Mouse (Mus musculus) MEL (cell line): ENCODE measurements around the gene Il10ra. TPM values are rescaled to one million over a fixed set of nuclear protein-coding genes. Genes with fewer than 3 reads are reported as not detected.

Source experiments
- DNase-seq: peaks from one replicate; pipeline ENCODE4 v3.0.0; 2011; ENCODE audit warnings: low read depth, low spot score
- H3K27ac ChIP-seq: 2 replicates; pipeline ENCODE4 v1.5.1; 2012; ENCODE audit warnings: low read depth, mild to moderate bottlenecking, control low read depth, low read length, moderate library complexity; ENCODE audit not compliant: control insufficient read depth
- H3K27me3 ChIP-seq, 2 experiments: fragments of 150-350 bp in 1 of 2; sonication (generic) in 1 of 2; 2 replicates each; pipeline ENCODE4 v1.6.1; 2012; ENCODE audit warnings: low read length in 2 of 2, mild to moderate bottlenecking in 2 of 2, improper control_type of control experiment in 1 of 2, moderate library complexity in 1 of 2; ENCODE audit not compliant: insufficient read depth in 2 of 2, control insufficient read depth in 1 of 2
- H3K36me3 ChIP-seq, 2 experiments: 2 replicates each; pipeline ENCODE4 v1.6.1; 2012 to 2014; ENCODE audit warnings: low read length in 2 of 2, improper control_type of control experiment in 1 of 2, inconsistent platforms in 1 of 2, mild to moderate bottlenecking in 1 of 2; ENCODE audit not compliant: insufficient read depth in 2 of 2, control insufficient read depth in 1 of 2
- H3K4me1 ChIP-seq, 2 experiments: fragments of 150-350 bp in 1 of 2; sonication (generic) in 1 of 2; 2 replicates each; pipeline ENCODE4 v1.6.1; 2012; ENCODE audit warnings: low read length in 2 of 2, improper control_type of control experiment in 1 of 2, mild to moderate bottlenecking in 1 of 2; ENCODE audit not compliant: insufficient read depth in 2 of 2, control insufficient read depth in 1 of 2
- H3K4me3 ChIP-seq, 2 experiments: fragments of 150-350 bp in 1 of 2; sonication (generic) in 1 of 2; 2 replicates each; pipeline ENCODE4 v1.5.1; 2012; ENCODE audit warnings: low read depth in 2 of 2, low read length in 2 of 2, mild to moderate bottlenecking in 2 of 2, moderate library complexity in 2 of 2, control low read depth in 1 of 2, improper control_type of control experiment in 1 of 2; ENCODE audit not compliant: control insufficient read depth in 1 of 2, insufficient read depth in 1 of 2
- H3K79me2 ChIP-seq: 2 replicates; pipeline ENCODE4 v1.6.1; 2012; ENCODE audit warnings: mild to moderate bottlenecking, low read length, moderate library complexity; ENCODE audit not compliant: control insufficient read depth, poor library complexity, insufficient read depth
- H3K9ac ChIP-seq: 2 replicates; pipeline ENCODE4 v1.6.1; 2012; ENCODE audit warnings: low read depth, mild to moderate bottlenecking, control low read depth, low read length, moderate library complexity; ENCODE audit not compliant: control insufficient read depth, poor library complexity, severe bottlenecking
- H3K9me3 ChIP-seq: fragments of 150-350 bp; sonication (generic); replicated peaks from 2 replicates; pipeline ENCODE4 v1.6.1; 2012; ENCODE audit warnings: mild to moderate bottlenecking, low read length, improper control_type of control experiment, moderate library complexity; ENCODE audit not compliant: insufficient read depth
- BHLHE40 ChIP-seq: IDR thresholded peaks from 2 replicates; pipeline ENCODE4 v1.6.1; 2012; ENCODE audit warnings: low read depth, mild to moderate bottlenecking, inconsistent platforms, low read length, improper control_type of control experiment, borderline replicate concordance
- CHD1 ChIP-seq: IDR thresholded peaks from 2 replicates; pipeline ENCODE4 v1.6.1; 2012; ENCODE audit warnings: low read depth, mild to moderate bottlenecking, inconsistent platforms, low read length, improper control_type of control experiment
- CHD2 ChIP-seq: IDR thresholded peaks from 2 replicates; pipeline ENCODE4 v1.6.1; 2011; ENCODE audit warnings: low read length, improper control_type of control experiment
- CTCF ChIP-seq, 3 experiments: IDR thresholded peaks in 2 of 3; conservative IDR thresholded peaks in 1 of 3; 2 replicates each; pipeline ENCODE4 v1.5.1; 2011 to 2012; ENCODE audit warnings: low read length in 3 of 3, low read depth in 2 of 3, mild to moderate bottlenecking in 2 of 3, improper control_type of control experiment in 1 of 3, inconsistent platforms in 1 of 3, mixed read lengths in 1 of 3, moderate library complexity in 1 of 3; ENCODE audit not compliant: control insufficient read depth in 1 of 3, insufficient read depth in 1 of 3, poor library complexity in 1 of 3, severe bottlenecking in 1 of 3
- E2F4 ChIP-seq: IDR thresholded peaks from 2 replicates; pipeline ENCODE4 v1.6.1; 2011; ENCODE audit warnings: low read depth, low read length, improper control_type of control experiment, borderline replicate concordance
- ELF1 ChIP-seq: IDR thresholded peaks from 2 replicates; pipeline ENCODE4 v1.6.1; 2014; ENCODE audit warnings: low read depth, mild to moderate bottlenecking, inconsistent platforms, low read length, improper control_type of control experiment, moderate library complexity
- EP300 ChIP-seq, 2 experiments: IDR thresholded peaks; 2 replicates each; pipeline ENCODE4 v1.6.1; 2011; ENCODE audit warnings: improper control_type of control experiment in 2 of 2, low read length in 2 of 2, low read depth in 1 of 2, mild to moderate bottlenecking in 1 of 2
- ETS1 ChIP-seq: IDR thresholded peaks from 2 replicates; pipeline ENCODE4 v1.6.1; 2012; ENCODE audit warnings: low read depth, mild to moderate bottlenecking, inconsistent platforms, low read length, improper control_type of control experiment, moderate library complexity
- GATA1 ChIP-seq: IDR thresholded peaks from 2 replicates; pipeline ENCODE4 v1.6.1; 2011; ENCODE audit warnings: low read depth, low read length, improper control_type of control experiment
- HCFC1 ChIP-seq: IDR thresholded peaks from 2 replicates; pipeline ENCODE4 v1.6.1; 2012; ENCODE audit warnings: low read depth, mild to moderate bottlenecking, inconsistent platforms, low read length, improper control_type of control experiment, moderate library complexity
- JUND ChIP-seq: IDR thresholded peaks from 2 replicates; pipeline ENCODE4 v1.6.1; 2011; ENCODE audit warnings: low read depth, mild to moderate bottlenecking, improper control_type of control experiment, low read length
- KAT2A ChIP-seq: conservative IDR thresholded peaks from 2 replicates; pipeline ENCODE4 v1.6.1; 2012; ENCODE audit warnings: low read depth, low read length, improper control_type of control experiment, inconsistent platforms
- MAX ChIP-seq: IDR thresholded peaks from 2 replicates; pipeline ENCODE4 v1.6.1; 2011; ENCODE audit warnings: low read length, improper control_type of control experiment
- MAZ ChIP-seq: IDR thresholded peaks from 2 replicates; pipeline ENCODE4 v1.6.1; 2012; ENCODE audit warnings: low read depth, mild to moderate bottlenecking, inconsistent platforms, low read length, improper control_type of control experiment
- MEF2A ChIP-seq: IDR thresholded peaks from 2 replicates; pipeline ENCODE4 v1.6.1; 2014; ENCODE audit warnings: low read depth, mild to moderate bottlenecking, inconsistent platforms, low read length, improper control_type of control experiment; ENCODE audit not compliant: poor library complexity, insufficient replicate concordance, severe bottlenecking; ENCODE audit errors: extremely low read depth
- MXI1 ChIP-seq: IDR thresholded peaks from 2 replicates; pipeline ENCODE4 v1.6.1; 2011; ENCODE audit warnings: mild to moderate bottlenecking, low read depth, low read length, improper control_type of control experiment
- MYB ChIP-seq: IDR thresholded peaks from 2 replicates; pipeline ENCODE4 v1.6.1; 2011; ENCODE audit warnings: mild to moderate bottlenecking, low read depth, low read length, improper control_type of control experiment
- MYC ChIP-seq: IDR thresholded peaks from 2 replicates; pipeline ENCODE4 v1.6.1; 2011; ENCODE audit warnings: low read depth, mild to moderate bottlenecking, low read length, improper control_type of control experiment, moderate library complexity
- NELFE ChIP-seq: IDR thresholded peaks from 2 replicates; pipeline ENCODE4 v1.6.1; 2011; ENCODE audit warnings: low read depth, low read length, improper control_type of control experiment
- NRF1 ChIP-seq: IDR thresholded peaks from 2 replicates; pipeline ENCODE4 v1.6.1; 2014; ENCODE audit warnings: low read depth, mild to moderate bottlenecking, inconsistent platforms, low read length, improper control_type of control experiment, moderate library complexity; ENCODE audit not compliant: poor library complexity, insufficient read depth, severe bottlenecking
- POLR2A ChIP-seq, 2 experiments: IDR thresholded peaks; 2 replicates each; pipeline ENCODE4 v1.6.1; 2011 to 2012; ENCODE audit warnings: low read length in 2 of 2, mild to moderate bottlenecking in 2 of 2, control low read depth in 1 of 2, improper control_type of control experiment in 1 of 2, low read depth in 1 of 2, moderate library complexity in 1 of 2; ENCODE audit not compliant: control insufficient read depth in 1 of 2, insufficient read depth in 1 of 2, poor library complexity in 1 of 2
- RCOR1 ChIP-seq: IDR thresholded peaks from 2 replicates; pipeline ENCODE4 v1.6.1; 2012; ENCODE audit warnings: low read depth, mild to moderate bottlenecking, inconsistent platforms, low read length, improper control_type of control experiment
- SMC3 ChIP-seq: IDR thresholded peaks from 2 replicates; pipeline ENCODE4 v1.6.1; 2011; ENCODE audit warnings: low read depth, low read length, improper control_type of control experiment
- TAL1 ChIP-seq: IDR thresholded peaks from 2 replicates; pipeline ENCODE4 v1.6.1; 2012; ENCODE audit warnings: mild to moderate bottlenecking, inconsistent platforms, low read length, moderate library complexity, mixed read lengths
- TBP ChIP-seq: IDR thresholded peaks from 2 replicates; pipeline ENCODE4 v1.8.0; 2011; ENCODE audit warnings: low read depth, low read length, improper control_type of control experiment
- TCF12 ChIP-seq: IDR thresholded peaks from 2 replicates; pipeline ENCODE4 v1.6.1; 2014; ENCODE audit warnings: low read depth, mild to moderate bottlenecking, inconsistent platforms, low read length, improper control_type of control experiment, moderate library complexity
- UBTF ChIP-seq: IDR thresholded peaks from 2 replicates; pipeline ENCODE4 v1.6.1; 2012; ENCODE audit warnings: low read depth, mild to moderate bottlenecking, inconsistent platforms, low read length, improper control_type of control experiment, moderate library complexity, borderline replicate concordance; ENCODE audit not compliant: insufficient read depth
- USF2 ChIP-seq, 2 experiments: IDR thresholded peaks; 2 replicates each; pipeline ENCODE4 v1.6.1; 2011 to 2012; ENCODE audit warnings: improper control_type of control experiment in 2 of 2, low read length in 2 of 2, borderline replicate concordance in 1 of 2, inconsistent platforms in 1 of 2, low read depth in 1 of 2, mild to moderate bottlenecking in 1 of 2; ENCODE audit not compliant: insufficient read depth in 1 of 2
- ZC3H11A ChIP-seq: IDR thresholded peaks from 2 replicates; pipeline ENCODE4 v1.6.1; 2012; ENCODE audit warnings: low read depth, mild to moderate bottlenecking, inconsistent platforms, low read length, improper control_type of control experiment
- ZKSCAN1 ChIP-seq: IDR thresholded peaks from 2 replicates; pipeline ENCODE4 v1.6.1; 2012; ENCODE audit warnings: low read depth, mild to moderate bottlenecking, inconsistent platforms, low read length, improper control_type of control experiment, moderate library complexity
- ZMIZ1 ChIP-seq: IDR thresholded peaks from 2 replicates; pipeline ENCODE4 v1.6.1; 2012; ENCODE audit warnings: low read depth, mild to moderate bottlenecking, inconsistent platforms, low read length, improper control_type of control experiment, moderate library complexity
- ZNF384 ChIP-seq: IDR thresholded peaks from 2 replicates; pipeline ENCODE4 v1.6.1; 2012; ENCODE audit warnings: low read depth, mild to moderate bottlenecking, inconsistent platforms, low read length, improper control_type of control experiment
- polyA plus RNA-seq, 2 experiments: library from polyadenylated mRNA; stranded (reverse) in 1 of 2; unstranded in 1 of 2; fragments of >175 nt in 1 of 2; fragments of >200 nt in 1 of 2; gene quantifications; 2 replicates each; pipeline versions ENCODE4 v1.2.1 to v1.2.4; 2012; ENCODE audit warnings: low replicate concordance in 2 of 2, low read depth in 1 of 2; ENCODE audit not compliant: insufficient read length in 2 of 2, insufficient read depth in 1 of 2, missing spikeins in 1 of 2
- total RNA-seq: library from RNA; depleted of rRNA; stranded (reverse); fragments of 300-350 nt; gene quantifications from 2 replicates; pipeline ENCODE4 v1.2.3, GENCODE M21; 2012

Gene Il10ra
- total and polyA plus RNA-seq, 3 experiments, result not detected

- Histone ChIP-seq H3K4me3 (peak overlapping the region; percentile 39 to 42), H3K9ac (peak overlapping the region; percentile 70)
- no peak for TF ChIP-seq CTCF (IDR thresholded peaks at IDR 0.05 in 2 of 3, conservative IDR thresholded peaks at IDR 0.05 in 1 of 3; ENCODE audit: control insufficient read depth in 1 of 3, insufficient read depth in 1 of 3, low read depth in 2 of 3, low read length in 3 of 3, poor library complexity in 1 of 3, severe bottlenecking in 1 of 3)
- no peak for TF ChIP-seq MYC
- no peak for TF ChIP-seq E2F4
- TF ChIP-seq ELF1, result no peak
- no peak; the same call in 1 of the 2 replicates for TF ChIP-seq CHD2
- 0 out of 2 replicates have a peak, but pooled peaks have one; percentile 28 for TF ChIP-seq ZMIZ1
- TF ChIP-seq MAX, result no peak
- no peak for TF ChIP-seq UBTF
- TF ChIP-seq USF2 (IDR thresholded peaks at IDR 0.05; ENCODE audit: borderline replicate concordance in 1 of 2, insufficient read depth in 1 of 2, low read depth in 1 of 2, low read length in 2 of 2), result no peak
- TF ChIP-seq MAZ, result peak; percentile 63; the same call in 1 of the 2 replicates
- no peak for TF ChIP-seq ZNF384
- peak in 1 of 2 experiments; percentile 67; a peak in 2 of 4 replicates for TF ChIP-seq POLR2A (IDR thresholded peaks at IDR 0.05; ENCODE audit: control insufficient read depth in 1 of 2, insufficient read depth in 1 of 2, low read depth in 1 of 2, low read length in 2 of 2, poor library complexity in 1 of 2)
- peak; percentile 63 for TF ChIP-seq NELFE
- no peak for TF ChIP-seq KAT2A
- TF ChIP-seq MEF2A, result no peak
- no peak for TF ChIP-seq MXI1
- TF ChIP-seq RCOR1, result no peak
- TF ChIP-seq TBP, result peak; percentile 65; the same call in 1 of the 2 replicates
- peak in 1 of 2 experiments; percentile 81; a peak in 2 of 4 replicates for TF ChIP-seq EP300 (IDR thresholded peaks at IDR 0.05; ENCODE audit: low read depth in 1 of 2, low read length in 2 of 2)
- TF ChIP-seq SMC3, result no peak
- TF ChIP-seq NRF1, result no peak
- no peak for TF ChIP-seq BHLHE40
- TF ChIP-seq TAL1, result no peak
- peak; percentile 50 for TF ChIP-seq TCF12
- peak; percentile 97 for TF ChIP-seq ZKSCAN1
- TF ChIP-seq MYB, result peak; percentile 50; the same call in 1 of the 2 replicates
- peak; percentile 33; the same call in 1 of the 2 replicates for TF ChIP-seq GATA1
- TF ChIP-seq ZC3H11A, result no peak
- no peak for TF ChIP-seq HCFC1
- no peak for TF ChIP-seq CHD1
- TF ChIP-seq ETS1, result peak; percentile 41; the same call in 1 of the 2 replicates
- no peak for TF ChIP-seq JUND
- TF ChIP-seq, all 39 proteins: peak for 11
- Histone ChIP-seq H3K36me3 (peaks cover 0 to 26% of the 10 kb centered on the region in 2 experiments; a peak in 2 of 4 replicates), H3K4me1 (peaks cover 25 to 45% of the 10 kb centered on the region in 2 experiments), H3K79me2 (no peaks in the 10 kb centered on the region), H3K27ac (peak overlapping the region; percentile 99), H3K9me3 (no peaks in the 10 kb centered on the region), H3K27me3 (no peaks in the 10 kb centered on the region)
- peak; percentile 92 for DNase-seq
These were observed 61.8 kb downstream of the Il10ra start for GRCm38 (mm10) chr9:45207015-45207743.
